Mouse (Mus musculus): Measurements from ENCODE around the gene Fnip2.
A peak's percentile ranks its signal among the peaks of the same experiment; 100 is the strongest.

Fnip2 gene

DNA sequence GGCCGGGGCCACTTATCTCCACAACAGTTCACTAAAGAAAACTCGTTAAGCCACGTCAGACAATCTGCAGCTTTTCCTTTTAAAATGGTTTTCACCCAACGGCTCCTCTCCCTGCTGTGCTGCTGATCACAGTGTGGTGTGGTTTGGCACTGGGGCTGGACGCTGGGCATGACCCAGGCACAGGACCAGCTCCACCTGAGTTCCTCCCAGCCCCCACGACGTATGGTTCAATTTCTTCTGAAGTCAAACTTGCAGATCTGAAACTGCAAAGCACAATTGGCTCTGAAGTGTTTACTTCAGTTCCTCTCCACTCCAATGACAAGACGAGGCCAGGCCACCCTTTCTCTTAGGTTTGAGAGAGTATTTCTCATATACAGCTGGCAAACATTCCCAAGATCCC, 39.1 kb downstream of the Fnip2 start:
- DNase-seq (ENCODE audit: low read depth) = no peak

- DNase-seq (ENCODE audit: low read depth) = no peak
These were observed 39.7 kb downstream of the Fnip2 start for GRCm38 (mm10) chr3:79527921-79528320.

DNA sequence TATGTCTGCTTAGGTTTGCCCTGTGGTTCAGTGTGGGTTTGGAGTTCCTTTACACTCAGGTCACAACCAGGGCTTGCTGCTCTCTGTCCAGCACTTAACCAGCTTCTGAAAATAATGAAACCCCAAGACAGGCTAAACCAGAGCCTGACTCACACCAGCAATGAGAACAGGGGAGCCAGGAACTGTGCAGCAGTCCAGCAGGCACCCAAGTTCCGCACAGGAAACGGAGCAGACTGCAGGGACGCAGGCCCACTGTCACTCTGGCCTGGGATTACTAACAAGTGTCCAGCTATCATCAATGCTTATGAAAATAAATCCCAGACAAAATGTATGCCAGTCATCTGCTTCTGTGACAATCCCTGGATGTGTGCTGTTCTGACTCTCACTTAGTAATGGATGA, 40.1 kb downstream of the Fnip2 start:
- DNase-seq (ENCODE audit: low read depth) = no peak

DNA sequence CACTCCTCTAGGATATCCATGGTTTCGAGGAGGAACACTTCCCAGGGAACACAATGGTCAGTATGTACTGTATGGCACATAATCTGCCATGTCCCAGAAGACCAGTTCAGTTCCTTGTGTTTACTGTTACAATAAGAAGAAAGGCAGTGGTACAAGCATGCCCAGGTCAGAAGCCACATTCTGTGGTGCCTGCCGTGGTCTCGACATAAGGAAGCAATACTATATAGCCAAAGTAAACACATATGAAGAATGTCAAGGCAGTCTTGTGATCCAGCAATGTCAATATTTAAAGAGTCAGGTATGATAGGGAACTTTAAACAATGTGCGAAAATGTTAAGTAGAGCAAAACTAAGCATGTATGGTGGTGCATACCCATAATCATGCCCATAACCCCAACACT, 44.2 kb downstream of the Fnip2 start:
- DNase-seq (ENCODE audit: low read depth) = no peak

- DNase-seq (ENCODE audit: low read depth) = no peak
These were observed 47.7 kb downstream of the Fnip2 start for GRCm38 (mm10) chr3:79519862-79520261.

- DNase-seq (ENCODE audit: low read depth) = no peak
These were observed 48.7 kb downstream of the Fnip2 start for GRCm38 (mm10) chr3:79518761-79519527.

- DNase-seq (ENCODE audit: low read depth) = no peak
These were observed 49.6 kb downstream of the Fnip2 start for GRCm38 (mm10) chr3:79517884-79518591.

DNA sequence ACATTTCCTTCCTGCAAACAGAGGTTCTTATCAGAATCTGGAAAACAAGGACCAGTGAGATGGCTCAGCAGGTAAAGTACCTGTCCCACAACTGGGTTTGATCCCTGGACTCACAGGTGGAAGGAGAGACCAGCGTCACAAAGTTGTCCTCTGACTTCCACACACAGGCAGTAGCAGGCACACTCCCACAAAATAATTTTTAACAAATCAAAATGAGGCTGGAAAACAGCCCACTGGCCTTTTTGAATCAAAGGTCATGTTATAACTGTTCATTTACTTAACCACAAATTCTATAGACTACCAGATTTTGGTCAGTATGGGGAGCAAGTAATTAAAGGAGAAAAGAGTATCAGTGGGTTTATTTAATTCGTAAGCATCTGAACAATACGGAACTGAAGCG, 50.6 kb downstream of the Fnip2 start:
- DNase-seq (ENCODE audit: low read depth) = no peak

DNA sequence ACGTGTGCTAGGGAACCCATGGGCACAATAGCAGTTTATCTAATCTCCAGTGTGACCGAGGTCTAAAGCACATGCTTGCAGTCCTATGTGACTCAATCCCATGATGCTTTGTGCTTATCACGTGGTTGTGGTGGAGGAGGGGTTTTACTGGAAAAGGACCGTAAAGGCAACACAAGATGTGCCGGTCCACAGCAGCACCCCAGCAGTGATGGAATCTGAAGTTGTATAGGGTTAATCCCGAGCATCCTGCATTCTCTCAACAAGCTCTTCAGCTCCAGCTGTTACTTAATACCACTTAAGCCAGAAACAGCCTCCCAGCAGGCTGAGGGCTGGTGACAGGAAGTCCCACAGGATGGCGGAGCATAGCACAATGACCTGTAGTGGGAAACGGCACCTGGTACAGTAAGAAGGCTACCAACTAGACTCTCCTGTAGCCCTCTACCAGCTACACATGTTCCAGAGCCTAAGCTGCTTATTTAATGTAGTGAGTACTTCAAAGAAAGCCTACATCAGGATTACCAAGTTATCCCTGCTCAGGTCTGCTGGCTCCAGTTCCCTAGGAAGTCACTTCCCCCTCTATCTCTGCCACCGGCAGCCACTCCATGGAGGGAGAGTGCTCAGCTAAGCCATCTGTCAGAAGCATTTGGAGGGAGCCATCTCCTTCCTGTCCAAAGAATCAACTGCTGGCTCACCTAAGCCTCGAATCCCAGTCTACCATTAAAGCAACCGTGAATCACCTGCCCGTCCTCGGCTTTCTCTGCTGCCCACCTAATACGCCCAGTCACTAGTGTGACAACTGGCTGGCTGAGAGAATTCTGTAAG, 51.3 kb downstream of the Fnip2 start:
- no peak for DNase-seq (ENCODE audit: low read depth)

- DNase-seq (ENCODE audit: low read depth) = no peak
These were observed 53.3 kb downstream of the Fnip2 start for GRCm38 (mm10) chr3:79514304-79514703.

DNA sequence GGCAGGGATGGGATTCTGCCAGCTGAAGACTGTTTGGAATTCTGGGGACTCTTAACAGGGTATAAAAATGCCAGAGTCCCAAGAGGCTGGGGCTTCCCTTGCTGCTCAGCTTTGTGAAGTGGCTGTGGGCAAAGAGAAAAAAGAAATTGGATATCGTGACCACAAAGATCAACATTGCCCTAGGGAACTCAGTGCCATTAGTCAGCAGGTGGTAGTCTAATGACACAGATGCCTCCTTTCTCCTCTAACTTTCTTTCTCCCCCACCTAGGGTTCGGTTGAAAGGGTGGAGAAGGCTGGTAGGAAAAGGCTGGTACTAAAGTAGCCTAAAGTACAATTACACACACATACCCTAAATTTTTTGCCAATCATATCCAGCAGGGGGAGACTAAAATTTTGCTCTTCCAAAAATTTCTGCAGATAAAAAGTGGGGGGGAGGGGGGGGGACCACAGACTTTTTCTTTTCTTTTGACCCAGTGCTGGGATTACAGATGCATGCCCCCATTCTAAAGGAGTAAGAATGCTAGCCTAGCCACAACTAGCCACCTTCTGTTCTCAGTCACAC, 66.3 kb downstream of the Fnip2 start:
- peak; percentile 48 for DNase-seq (ENCODE audit: low read depth)

DNA sequence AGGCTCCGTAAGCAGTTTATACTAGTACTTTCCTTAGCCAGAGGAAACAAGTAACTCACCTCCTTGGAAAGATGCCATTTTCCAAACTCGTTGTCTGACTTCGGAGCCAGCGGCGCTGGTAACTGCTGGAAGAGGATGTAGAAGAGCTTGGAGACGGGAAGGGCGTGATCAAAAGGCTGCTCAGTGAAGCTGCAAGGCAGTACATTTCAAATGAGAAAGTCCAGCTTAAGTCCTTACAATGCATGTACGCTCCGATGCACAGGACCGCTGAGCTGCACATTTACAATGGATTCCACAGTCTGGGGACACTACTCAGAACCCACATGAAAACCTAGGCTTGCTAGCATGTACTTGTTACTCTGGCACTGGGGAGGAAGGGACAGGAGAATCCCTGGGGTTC, 67.3 kb downstream of the Fnip2 start:
- no peak for DNase-seq (ENCODE audit: low read depth)

GRCm38 (mm10) chr3:79496668-79497067, 70.9 kb downstream of the Fnip2 start:
- DNase-seq (ENCODE audit: low read depth) = no peak

DNA sequence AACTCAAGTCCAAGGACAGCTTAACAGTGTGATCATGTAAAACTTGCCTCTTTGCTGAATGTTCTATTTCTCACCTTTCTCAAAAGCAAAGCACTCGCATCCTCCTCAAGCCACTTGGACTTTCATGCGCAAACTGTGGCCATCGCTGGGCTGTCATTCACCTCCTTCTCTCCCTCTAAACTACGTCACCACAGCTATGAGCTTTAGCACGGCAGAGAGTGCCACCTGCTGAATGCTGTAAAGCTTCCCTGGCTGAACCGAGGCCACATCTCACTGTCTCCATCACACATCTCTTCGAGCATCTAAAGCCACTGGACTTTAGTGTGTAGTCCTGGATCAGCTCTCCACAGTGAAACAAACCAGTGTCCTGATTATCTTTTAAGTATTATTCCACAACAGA, 72.4 kb downstream of the Fnip2 start:
- DNase-seq (ENCODE audit: low read depth) = no peak

DNA sequence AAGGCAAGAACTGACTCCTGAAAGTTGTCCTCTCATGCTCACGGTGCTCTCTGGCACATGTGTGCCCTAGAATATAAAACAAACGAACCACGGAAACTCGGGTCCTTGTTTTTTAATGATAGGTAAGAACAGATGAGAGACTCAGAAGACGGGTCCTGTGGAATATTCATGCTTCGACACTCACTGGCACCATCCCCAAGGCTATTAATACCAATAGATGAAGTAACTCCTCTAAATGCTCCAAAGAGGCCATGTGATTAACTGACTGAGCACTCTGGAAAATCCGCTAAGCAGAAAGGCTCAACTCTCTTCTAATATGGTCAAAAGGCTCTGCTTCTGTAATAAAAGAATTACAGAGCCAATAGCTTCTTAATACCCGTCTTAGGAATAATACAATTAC, 73.6 kb downstream of the Fnip2 start:
- DNase-seq (ENCODE audit: low read depth) = no peak

GRCm38 (mm10) chr3:79493064-79493463, 74.5 kb downstream of the Fnip2 start:
- DNase-seq (ENCODE audit: low read depth) = no peak

DNA sequence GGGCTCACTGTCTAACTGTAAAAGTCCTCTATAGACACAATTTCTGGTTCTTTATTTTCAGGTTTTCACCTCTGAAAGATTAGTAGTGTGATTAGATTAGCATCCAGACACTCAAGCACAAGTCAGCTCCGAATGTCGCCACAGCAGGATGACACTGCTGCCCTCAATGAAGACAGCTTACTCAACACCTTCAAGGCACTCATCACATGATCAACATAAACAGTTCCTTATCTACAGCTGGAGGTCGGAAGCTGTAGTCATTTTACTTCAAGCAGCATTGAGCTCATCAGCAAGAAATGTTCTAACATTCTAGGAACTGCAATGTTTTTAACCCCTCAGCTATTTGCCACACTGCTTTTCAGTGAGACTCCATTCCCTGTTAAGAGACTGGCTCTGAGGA, 76.0 kb downstream of the Fnip2 start:
- DNase-seq (ENCODE audit: low read depth) = peak; percentile 6

DNA sequence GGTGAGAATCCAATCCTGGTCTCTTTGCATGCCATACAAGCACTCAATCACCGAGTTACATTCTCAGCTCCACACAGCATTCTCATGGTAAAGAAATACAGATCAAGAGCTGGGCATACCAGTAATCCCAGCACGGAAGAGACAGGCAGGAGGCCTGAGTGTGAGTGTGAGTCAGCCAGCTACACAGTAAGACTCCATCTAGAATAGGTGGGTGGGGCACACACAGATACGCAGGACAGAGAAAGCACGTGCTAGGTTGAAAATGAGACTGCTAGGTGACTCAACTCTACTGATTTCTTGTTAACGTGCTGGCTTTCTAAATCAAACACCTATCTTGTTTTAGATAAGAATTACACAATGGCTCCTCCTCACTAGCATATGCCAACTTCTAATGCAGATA, 77.5 kb downstream of the Fnip2 start:
- DNase-seq (ENCODE audit: low read depth) = no peak

- DNase-seq (ENCODE audit: low read depth) = no peak
These were observed 79.6 kb downstream of the Fnip2 start for GRCm38 (mm10) chr3:79488025-79488424.

GRCm38 (mm10) chr3:79484286-79485063, 83.1 kb downstream of the Fnip2 start:
- DNase-seq (ENCODE audit: low read depth) = no peak

- DNase-seq (ENCODE audit: low read depth) = no peak
These were observed 88.7 kb downstream of the Fnip2 start for GRCm38 (mm10) chr3:79478880-79479279.

- DNase-seq (ENCODE audit: low read depth) = no peak
These were observed 89.2 kb downstream of the Fnip2 start for GRCm38 (mm10) chr3:79478400-79478799.

Measured in NIH3T3 (cell line).